Mouse (Mus musculus) midbrain, embryonic 14.5 days (tissue): ENCODE measurements at regions not wholly inside any gene's neighbourhood (a gene's known extent, or its start where the extent isn't known, plus 50 kb on each side); places are given as distances from the start of the nearest gene placed in this dataset.

Experiments
- ATAC-seq: fragments of 200-750 bp; cut with Nextera tagmentation; 2 replicates; pipeline ENCODE4 v1.8.0; 2017; ENCODE audit warnings: moderate number of reproducible peaks, moderate library complexity; ENCODE audit not compliant: low FRiP score, low TSS enrichment
- DNase-seq: peaks from one replicate; pipeline ENCODE4 v3.0.0-alpha.2; 2015
- H3K27ac ChIP-seq: fragments of 300-500 bp; sonication (generic); replicated peaks from 2 replicates; pipeline ENCODE4 v1.5.1; 2014; ENCODE audit warnings: mild to moderate bottlenecking, low read depth, low read length, moderate library complexity
- H3K27me3 ChIP-seq: fragments of 300-500 bp; sonication (generic); 2 replicates; pipeline ENCODE4 v1.6.1; 2014; ENCODE audit warnings: low read length, control low read depth, mixed read lengths; ENCODE audit not compliant: control insufficient read depth, insufficient read depth
- H3K36me3 ChIP-seq: fragments of 300-500 bp; sonication (generic); 2 replicates; pipeline ENCODE4 v1.6.1; 2014; ENCODE audit warnings: low read length, control low read depth; ENCODE audit not compliant: control insufficient read depth, insufficient read depth
- H3K4me1 ChIP-seq: fragments of 300-500 bp; sonication (generic); 2 replicates; pipeline ENCODE4 v1.6.1; 2014; ENCODE audit warnings: mild to moderate bottlenecking, antibody characterized with exemption, low read length, control low read depth; ENCODE audit not compliant: control insufficient read depth, insufficient read depth
- H3K4me2 ChIP-seq: fragments of 300-500 bp; sonication (generic); 2 replicates; pipeline ENCODE4 v1.6.1; 2014; ENCODE audit warnings: mild to moderate bottlenecking, low read length, moderate library complexity
- H3K4me3 ChIP-seq: fragments of 300-500 bp; sonication (generic); replicated peaks from 2 replicates; pipeline ENCODE4 v1.5.1; 2014; ENCODE audit warnings: low read depth, low read length
- H3K9ac ChIP-seq: fragments of 300-500 bp; sonication (generic); replicated peaks from 2 replicates; pipeline ENCODE4 v1.6.1; 2014; ENCODE audit warnings: mild to moderate bottlenecking, low read length, moderate library complexity
- H3K9me3 ChIP-seq: fragments of 300-500 bp; sonication (generic); 2 replicates; pipeline ENCODE4 v1.6.1; 2016; ENCODE audit warnings: low read length, control low read depth, mixed read lengths; ENCODE audit not compliant: control insufficient read depth
- WGBS: fragments of 180-500 bp; shearing (Covaris S2); extraction: QIAGEN DNeasy Blood & Tissue Kit; methylation state at CpG from one replicate; pipeline ENCODE4 v1.1.7; 2014; 5-methylcytosine and 5-hydroxymethylcytosine counted together

DNA sequence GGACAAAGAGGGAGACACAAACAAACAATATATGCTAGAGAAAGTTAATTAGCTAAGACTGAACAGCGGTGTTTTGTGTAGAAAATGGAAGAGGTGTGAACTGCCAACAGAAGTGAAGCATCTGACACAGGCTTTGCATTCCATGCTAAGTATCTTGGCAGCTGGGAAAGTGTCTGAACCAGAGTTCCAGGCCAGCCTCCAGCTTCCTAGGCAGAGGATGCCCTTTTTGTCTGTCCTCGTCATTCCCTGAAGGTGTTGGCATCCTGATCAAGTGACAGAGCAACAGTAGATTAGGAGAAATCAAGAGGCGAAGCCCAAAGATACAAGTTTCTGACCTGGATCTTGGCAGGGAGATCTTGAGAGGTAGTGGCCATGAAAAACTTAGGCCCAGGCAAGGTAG is 452.4 kb downstream of the Epha4 start:
- no peak for DNase-seq
- 86% methylated on average over 3 of the region's 3 CpGs for WGBS
- Histone ChIP-seq H3K27ac (no peak overlapping the region), H3K4me1 (no peaks in the 10 kb centered on the region), H3K27me3 (no peaks in the 10 kb centered on the region), H3K9ac (no peak overlapping the region), H3K4me2 (no peak overlapping the region), H3K4me3 (no peak overlapping the region), H3K9me3 (no peaks in the 10 kb centered on the region), H3K36me3 (no peaks in the 10 kb centered on the region)
- no peak for ATAC-seq

DNA sequence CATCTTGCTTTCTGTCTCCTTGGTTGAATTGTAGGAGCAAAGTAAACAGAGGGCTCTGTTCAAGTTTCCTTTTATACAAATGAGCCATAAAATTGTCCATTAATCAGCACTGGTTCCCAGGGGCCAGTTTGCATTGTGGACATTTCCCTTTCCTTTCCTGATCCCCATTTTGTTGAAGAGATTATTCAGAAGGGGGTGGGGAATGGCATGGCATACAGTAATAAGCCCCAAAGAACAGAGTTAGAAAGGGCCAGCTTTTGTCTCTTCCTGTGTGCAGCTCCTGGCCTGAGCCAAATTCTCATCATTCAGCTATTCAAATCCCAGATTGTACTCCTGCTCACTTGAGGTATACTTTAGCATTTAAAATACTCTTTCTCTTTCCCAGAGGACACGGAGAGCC is 441.8 kb downstream of the Epha4 start:
- Histone ChIP-seq H3K4me2 (no peak overlapping the region), H3K4me1 (no peaks in the 10 kb centered on the region), H3K9ac (no peak overlapping the region), H3K9me3 (no peaks in the 10 kb centered on the region), H3K27me3 (no peaks in the 10 kb centered on the region), H3K27ac (no peak overlapping the region), H3K36me3 (no peaks in the 10 kb centered on the region), H3K4me3 (no peak overlapping the region)
- WGBS = 46% methylated on average over 1 of the region's 1 CpGs
- peak; percentile 53 for DNase-seq
- ATAC-seq = no peak

DNA sequence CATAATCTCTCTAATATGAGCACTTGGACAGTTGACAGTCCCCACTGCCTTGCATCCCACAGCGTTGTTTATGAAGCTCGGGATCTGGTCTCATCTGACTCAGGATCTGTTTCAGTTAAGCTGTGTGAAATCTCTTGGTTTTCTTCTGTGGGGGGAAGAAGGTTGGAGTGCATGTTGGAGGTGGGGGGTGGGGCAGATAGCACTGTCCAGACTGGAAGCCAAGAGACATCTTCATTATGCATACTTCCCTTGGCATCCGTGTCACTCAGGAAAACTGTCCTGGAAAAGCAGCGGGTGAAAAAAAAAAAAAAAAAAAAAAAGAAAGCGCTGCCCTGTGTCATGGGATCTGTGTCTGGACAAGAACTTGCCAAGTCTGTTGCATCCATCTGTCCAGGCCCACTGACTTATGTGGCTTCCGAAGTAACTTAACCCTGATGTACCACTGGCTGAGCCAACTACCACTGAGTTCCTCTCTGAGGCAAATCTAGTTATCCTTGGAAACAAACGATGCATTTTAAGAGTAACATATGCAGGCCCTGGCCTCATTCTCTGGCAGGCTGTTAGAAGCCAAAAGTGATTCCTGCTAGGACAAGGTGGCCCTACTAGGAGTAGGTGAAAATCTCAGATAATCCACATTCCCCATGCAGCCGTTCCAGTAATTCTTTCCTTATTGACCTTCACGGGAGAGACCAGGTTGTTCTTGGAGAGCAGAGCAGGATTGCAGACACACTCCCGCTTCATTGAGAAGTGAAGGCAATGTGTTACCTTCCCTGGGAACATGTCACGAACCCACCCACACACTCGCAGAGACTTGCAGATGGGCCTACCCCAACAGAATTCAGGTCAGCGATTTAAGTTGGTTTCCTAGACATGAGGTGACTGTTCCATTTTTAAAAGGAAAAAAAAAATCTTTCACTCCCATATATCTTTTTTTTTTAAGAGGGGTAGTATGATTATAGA is 439.7 kb downstream of the Epha4 start:
- H3K4me3 ChIP-seq = no peak overlapping the region
- 81% methylated on average over 13 of the region's 13 CpGs for WGBS

DNA sequence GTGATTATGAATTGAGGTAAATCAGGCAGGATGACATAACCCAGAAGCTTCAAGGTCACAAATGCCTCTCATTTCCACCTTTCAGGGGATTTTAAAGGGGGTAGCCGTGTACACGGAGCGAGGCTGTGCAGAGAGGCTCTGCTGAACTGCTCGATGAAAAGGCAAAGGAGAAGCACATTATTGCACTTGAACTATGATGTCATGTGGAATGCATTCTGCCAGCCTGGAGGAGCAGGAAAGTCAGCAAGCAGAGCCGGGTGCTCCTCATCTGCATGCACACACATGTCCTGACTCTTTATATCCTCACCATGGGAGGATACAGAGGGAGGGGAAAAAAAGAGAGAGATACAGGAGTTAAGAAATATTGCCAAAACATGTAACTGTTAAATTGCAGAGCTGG is 434.1 kb downstream of the Epha4 start:
- 28% methylated on average over 5 of the region's 5 CpGs for WGBS
- H3K4me1 ChIP-seq = peaks cover 19% of the 10 kb centered on the region; the same call in 1 of the 2 replicates
- H3K27me3 ChIP-seq = no peaks in the 10 kb centered on the region
- no peaks in the 10 kb centered on the region for H3K36me3 ChIP-seq
- ATAC-seq (no peak), DNase-seq (peak; percentile 42)
- H3K9ac ChIP-seq = no peak overlapping the region
- H3K4me2 ChIP-seq = no peak overlapping the region
- H3K27ac ChIP-seq = no peak overlapping the region
- no peaks in the 10 kb centered on the region for H3K9me3 ChIP-seq
- no peak overlapping the region for H3K4me3 ChIP-seq

More for the DNA sequence above, 439.7 kb downstream of the Epha4 start:
- H3K4me2 ChIP-seq = no peak overlapping the region
- no peaks in the 10 kb centered on the region for H3K27me3 ChIP-seq
- H3K9ac ChIP-seq = no peak overlapping the region
- H3K27ac ChIP-seq = no peak overlapping the region
- no peak for ATAC-seq
- DNase-seq = no peak
- no peaks in the 10 kb centered on the region for H3K36me3 ChIP-seq
- no peaks in the 10 kb centered on the region for H3K4me1 ChIP-seq
- H3K9me3 ChIP-seq = no peaks in the 10 kb centered on the region

DNA sequence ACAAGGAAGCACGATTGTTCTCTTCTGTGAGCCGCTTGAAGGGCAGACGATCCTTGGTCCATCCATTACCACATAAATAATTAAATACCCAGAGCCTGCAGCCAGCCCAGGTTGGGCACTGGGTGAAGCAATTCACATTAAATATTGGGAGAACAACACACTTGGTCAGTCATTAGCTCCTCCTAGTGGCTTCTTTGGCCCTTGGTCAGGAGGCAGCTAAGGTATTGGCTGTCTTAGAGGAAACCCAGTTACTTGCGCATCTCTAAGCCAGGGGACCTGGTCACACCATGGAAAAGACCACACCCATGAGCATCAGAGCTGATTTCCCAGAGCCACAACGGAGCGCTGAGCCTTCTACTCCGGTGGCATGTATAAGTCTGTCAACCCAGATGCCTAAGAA is 433.2 kb downstream of the Epha4 start:
- WGBS = 36% methylated on average over 7 of the region's 7 CpGs
- peak; percentile 67 for DNase-seq
- ATAC-seq = no peak; the same call in 1 of the 2 replicates

DNA sequence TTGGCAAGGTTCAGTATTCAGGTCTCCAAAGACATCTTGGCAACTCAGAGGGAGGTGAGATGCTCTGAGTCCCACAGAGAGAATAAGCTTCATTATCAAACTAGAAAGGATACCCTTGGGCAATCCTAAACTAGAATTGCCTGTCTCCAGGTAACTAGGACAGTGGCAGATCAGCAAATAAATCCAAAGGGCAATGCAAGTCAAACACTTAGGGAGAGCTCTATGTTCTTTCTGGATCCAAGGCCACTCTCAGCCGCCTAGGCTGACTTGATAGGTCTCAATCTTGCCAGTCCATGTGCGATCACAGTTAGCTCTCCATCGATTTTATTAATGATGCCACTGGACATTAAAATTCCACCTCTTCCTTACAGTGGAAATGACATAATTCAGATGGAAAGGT is 432.5 kb downstream of the Epha4 start:
- WGBS = 88% methylated on average over 3 of the region's 3 CpGs
- Histone ChIP-seq H3K4me3 (no peak overlapping the region), H3K9ac (no peak overlapping the region), H3K27ac (no peak overlapping the region), H3K27me3 (no peaks in the 10 kb centered on the region), H3K4me2 (no peak overlapping the region), H3K9me3 (no peaks in the 10 kb centered on the region), H3K36me3 (no peaks in the 10 kb centered on the region), H3K4me1 (peaks cover 19% of the 10 kb centered on the region; the same call in 1 of the 2 replicates)
- DNase-seq = no peak
- no peak for ATAC-seq

More for the DNA sequence above, 433.2 kb downstream of the Epha4 start:
- H3K4me2 ChIP-seq = no peak overlapping the region
- peaks cover 19% of the 10 kb centered on the region; the same call in 1 of the 2 replicates for H3K4me1 ChIP-seq
- no peak overlapping the region for H3K4me3 ChIP-seq
- no peaks in the 10 kb centered on the region for H3K27me3 ChIP-seq
- no peak overlapping the region for H3K27ac ChIP-seq
- H3K9ac ChIP-seq = no peak overlapping the region
- no peaks in the 10 kb centered on the region for H3K36me3 ChIP-seq
- H3K9me3 ChIP-seq = no peaks in the 10 kb centered on the region

DNA sequence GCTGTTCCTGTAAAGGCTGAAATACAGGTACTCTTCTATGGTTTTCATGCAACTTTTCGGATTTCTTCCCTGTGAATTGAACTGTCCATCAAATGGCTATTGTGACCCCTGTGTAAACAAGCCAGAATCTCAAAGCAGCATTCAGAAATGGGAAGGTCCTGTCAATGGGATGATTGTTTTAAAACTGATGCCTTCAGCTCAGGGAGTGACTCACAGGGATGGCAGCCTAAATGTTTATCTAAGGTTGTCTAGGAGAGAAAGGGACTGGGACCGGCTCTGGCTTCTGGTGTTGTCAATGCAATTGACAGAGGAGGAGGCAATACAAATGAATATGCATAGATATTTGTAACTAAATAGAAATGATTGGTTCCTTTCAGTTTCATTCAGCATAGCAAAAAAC is 421.3 kb downstream of the Epha4 start:
- 24% methylated on average over 2 of the region's 2 CpGs for WGBS
- Histone ChIP-seq H3K9ac (no peak overlapping the region), H3K27me3 (no peaks in the 10 kb centered on the region), H3K9me3 (no peaks in the 10 kb centered on the region), H3K4me3 (no peak overlapping the region), H3K36me3 (no peaks in the 10 kb centered on the region), H3K27ac (no peak overlapping the region), H3K4me2 (no peak overlapping the region), H3K4me1 (no peaks in the 10 kb centered on the region)
- DNase-seq = no peak
- ATAC-seq = no peak

DNA sequence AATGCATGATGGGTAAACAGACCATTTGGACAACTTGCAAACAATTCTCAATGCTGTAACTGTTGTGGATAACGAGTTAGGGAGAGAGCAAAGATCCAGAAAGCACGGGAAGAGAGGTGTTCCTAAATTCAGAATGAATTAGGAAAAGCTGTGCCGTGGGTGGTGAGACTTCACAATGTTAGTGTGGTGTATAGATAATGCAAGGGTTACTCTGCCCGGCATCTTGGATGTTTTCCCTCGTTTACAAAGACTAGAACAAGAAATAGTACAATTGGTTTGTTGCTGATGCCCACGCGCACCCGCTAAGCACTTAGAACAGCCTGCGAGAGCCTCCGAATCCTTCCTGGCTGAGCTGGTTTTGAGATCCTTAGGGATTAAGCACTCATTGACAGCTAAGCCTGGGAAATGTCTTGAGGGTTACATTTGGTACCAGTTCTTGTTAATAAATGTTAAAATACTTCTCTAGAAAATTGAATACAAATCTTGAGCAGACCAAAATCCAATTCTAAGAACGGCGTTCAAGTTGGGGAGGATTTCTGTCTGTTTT is 413.1 kb downstream of the Epha4 start:
- no peaks in the 10 kb centered on the region; the same call in 1 of the 2 replicates for H3K27me3 ChIP-seq
- H3K9me3 ChIP-seq = no peaks in the 10 kb centered on the region
- ATAC-seq (no peak), DNase-seq (peak; percentile 66)
- H3K4me3 ChIP-seq = no peak overlapping the region
- H3K4me1 ChIP-seq = peaks cover 8% of the 10 kb centered on the region; the same call in 1 of the 2 replicates
- H3K4me2 ChIP-seq = peak overlapping the region; percentile 9
- WGBS = 21% methylated on average over 12 of the region's 12 CpGs
- no peak overlapping the region for H3K9ac ChIP-seq
- no peaks in the 10 kb centered on the region for H3K36me3 ChIP-seq
- no peak overlapping the region for H3K27ac ChIP-seq
